Mouse (Mus musculus): ENCODE measurements around the gene Kpna4. TPM values are rescaled to one million over a fixed set of nuclear protein-coding genes. Genes with fewer than 3 reads are reported as not detected.

Kpna4 gene
- polyA plus RNA-seq, 1 experiment from 2014 or later, result 27.7 TPM

GRCm38 (mm10) chr3:69142372-69142994 lies 15.6 kb upstream of the Kpna4 start:
- WGBS (ENCODE audit: insufficient replicate concordance), result 73% methylated on average over 7 of the region's 7 CpGs

GRCm38 (mm10) chr3:69140851-69141250 lies 13.9 kb upstream of the Kpna4 start:
- 69% methylated on average over 4 of the region's 4 CpGs for WGBS (ENCODE audit: insufficient replicate concordance)
- Histone ChIP-seq H3K4me3 (no peak overlapping the region), H3K27me3 (replicated peaks) (no peaks in the 10 kb centered on the region), H3K36me3 (no peaks in the 10 kb centered on the region), H3K4me1 (no peaks in the 10 kb centered on the region), H3K9me3 (replicated peaks) (no peaks in the 10 kb centered on the region), H3K4me2 (no peak overlapping the region), H3K9ac (no peak overlapping the region), H3K27ac (no peak overlapping the region)
- no peak for ATAC-seq

More at GRCm38 (mm10) chr3:69142372-69142994, 15.6 kb upstream of the Kpna4 start:
- no peaks in the 10 kb centered on the region for H3K4me1 ChIP-seq
- no peak overlapping the region for H3K27ac ChIP-seq
- no peak overlapping the region for H3K9ac ChIP-seq
- no peak overlapping the region for H3K4me2 ChIP-seq
- H3K4me3 ChIP-seq, result no peak overlapping the region
- H3K9me3 ChIP-seq (replicated peaks), result no peaks in the 10 kb centered on the region
- H3K27me3 ChIP-seq (replicated peaks), result no peaks in the 10 kb centered on the region
- ATAC-seq, result no peak
- no peaks in the 10 kb centered on the region for H3K36me3 ChIP-seq

GRCm38 (mm10) chr3:69136059-69136458 lies 9.1 kb upstream of the Kpna4 start:
- WGBS (ENCODE audit: insufficient replicate concordance), result 72% methylated on average over 6 of the region's 6 CpGs
- ATAC-seq, result no peak
- no peak overlapping the region for H3K4me2 ChIP-seq
- no peaks in the 10 kb centered on the region for H3K4me1 ChIP-seq
- no peak overlapping the region for H3K4me3 ChIP-seq
- H3K36me3 ChIP-seq, result no peaks in the 10 kb centered on the region
- no peak overlapping the region for H3K27ac ChIP-seq
- H3K27me3 ChIP-seq (replicated peaks), result no peaks in the 10 kb centered on the region
- H3K9ac ChIP-seq, result no peak overlapping the region
- no peaks in the 10 kb centered on the region for H3K9me3 ChIP-seq (replicated peaks)

- no peak for ATAC-seq
Observed at GRCm38 (mm10) chr3:69130973-69131372, 4.1 kb upstream of the Kpna4 start.

GRCm38 (mm10) chr3:69127693-69128092 lies 780 bp upstream of the Kpna4 start:
- Histone ChIP-seq H3K36me3 (no peaks in the 10 kb centered on the region), H3K9me3 (replicated peaks) (no peaks in the 10 kb centered on the region), H3K27ac (peak overlapping the region; percentile 92), H3K27me3 (replicated peaks) (no peaks in the 10 kb centered on the region), H3K4me2 (peak overlapping the region; percentile 85), H3K4me1 (peaks cover 26% of the 10 kb centered on the region), H3K9ac (peak overlapping the region; percentile 96), H3K4me3 (peak overlapping the region; percentile 93)
- no peak for ATAC-seq
- WGBS (ENCODE audit: insufficient replicate concordance), result 6% methylated on average over 9 of the region's 9 CpGs

More at GRCm38 (mm10) chr3:69130973-69131372, 4.1 kb upstream of the Kpna4 start:
- Histone ChIP-seq H3K4me2 (no peak overlapping the region), H3K36me3 (no peaks in the 10 kb centered on the region), H3K27ac (no peak overlapping the region), H3K4me3 (no peak overlapping the region), H3K9me3 (replicated peaks) (no peaks in the 10 kb centered on the region), H3K4me1 (peaks cover 8% of the 10 kb centered on the region), H3K27me3 (replicated peaks) (no peaks in the 10 kb centered on the region), H3K9ac (no peak overlapping the region)
- 74% methylated on average over 4 of the region's 4 CpGs for WGBS (ENCODE audit: insufficient replicate concordance)

GRCm38 (mm10) chr3:69127346-69127678 lies 399 bp upstream of the Kpna4 start:
- Histone ChIP-seq H3K27me3 (replicated peaks) (no peaks in the 10 kb centered on the region), H3K9me3 (replicated peaks) (no peaks in the 10 kb centered on the region), H3K4me1 (peaks cover 26% of the 10 kb centered on the region), H3K27ac (peak overlapping the region; percentile 92), H3K36me3 (no peaks in the 10 kb centered on the region), H3K4me3 (peak overlapping the region; percentile 93), H3K9ac (peak overlapping the region; percentile 96), H3K4me2 (peak overlapping the region; percentile 85)
- WGBS (ENCODE audit: insufficient replicate concordance), result under 1% methylated on average over 10 of the region's 10 CpGs
- peak; percentile 65 for ATAC-seq

- Histone ChIP-seq H3K9ac (peak overlapping the region; percentile 96), H3K27me3 (replicated peaks) (no peaks in the 10 kb centered on the region), H3K4me1 (peaks cover 33% of the 10 kb centered on the region), H3K4me2 (peak overlapping the region; percentile 85), H3K27ac (peak overlapping the region; percentile 92), H3K36me3 (no peaks in the 10 kb centered on the region), H3K9me3 (replicated peaks) (no peaks in the 10 kb centered on the region), H3K4me3 (peak overlapping the region; percentile 93)
- no peak for ATAC-seq
- under 1% methylated on average over 35 of the region's 35 CpGs for WGBS (ENCODE audit: insufficient replicate concordance)
Observed at GRCm38 (mm10) chr3:69125891-69126508, 913 bp downstream of the Kpna4 start.

- H3K9me3 ChIP-seq (replicated peaks), result no peaks in the 10 kb centered on the region
- H3K27ac ChIP-seq, result peak overlapping the region; percentile 92
- no peak for ATAC-seq
- peak overlapping the region; percentile 85 for H3K4me2 ChIP-seq
- H3K9ac ChIP-seq, result peak overlapping the region; percentile 96
- no peaks in the 10 kb centered on the region for H3K27me3 ChIP-seq (replicated peaks)
- WGBS (ENCODE audit: insufficient replicate concordance), result 15% methylated on average over 4 of the region's 4 CpGs
- H3K36me3 ChIP-seq, result peaks cover 4% of the 10 kb centered on the region; the same call in 1 of the 2 replicates
- peaks cover 38% of the 10 kb centered on the region for H3K4me1 ChIP-seq
- H3K4me3 ChIP-seq, result peak overlapping the region; percentile 93
Observed at GRCm38 (mm10) chr3:69125461-69125860, 1.5 kb downstream of the Kpna4 start.

- peak overlapping the region; percentile 35; the same call in 1 of the 2 replicates for H3K9ac ChIP-seq
- 46% methylated on average over 3 of the region's 3 CpGs for WGBS (ENCODE audit: insufficient replicate concordance)
- no peak overlapping the region for H3K4me2 ChIP-seq
- H3K4me1 ChIP-seq, result peaks cover 53% of the 10 kb centered on the region
- H3K4me3 ChIP-seq, result no peak overlapping the region
- peak overlapping the region; percentile 54; the same call in 1 of the 2 replicates for H3K27ac ChIP-seq
- ATAC-seq, result peak; percentile 37; the same call in 1 of the 2 replicates
- no peaks in the 10 kb centered on the region for H3K27me3 ChIP-seq (replicated peaks)
- H3K9me3 ChIP-seq (replicated peaks), result no peaks in the 10 kb centered on the region
- H3K36me3 ChIP-seq, result peaks cover 7% of the 10 kb centered on the region; the same call in 1 of the 2 replicates
Observed at GRCm38 (mm10) chr3:69118827-69119226, 8.1 kb downstream of the Kpna4 start.

GRCm38 (mm10) chr3:69114760-69115159 lies 12.2 kb downstream of the Kpna4 start:
- Histone ChIP-seq H3K27me3 (replicated peaks) (no peaks in the 10 kb centered on the region), H3K9me3 (replicated peaks) (no peaks in the 10 kb centered on the region), H3K36me3 (peaks cover 3% of the 10 kb centered on the region; the same call in 1 of the 2 replicates), H3K4me3 (no peak overlapping the region), H3K27ac (no peak overlapping the region), H3K4me1 (peaks cover 32% of the 10 kb centered on the region), H3K4me2 (no peak overlapping the region), H3K9ac (no peak overlapping the region)
- WGBS (ENCODE audit: insufficient replicate concordance), result 93% methylated on average over 1 of the region's 1 CpGs
- no peak for ATAC-seq

- peaks cover 33% of the 10 kb centered on the region for H3K4me1 ChIP-seq
- no peak for ATAC-seq
- no peaks in the 10 kb centered on the region for H3K9me3 ChIP-seq (replicated peaks)
- no peaks in the 10 kb centered on the region for H3K27me3 ChIP-seq (replicated peaks)
- 78% methylated on average over 1 of the region's 1 CpGs for WGBS (ENCODE audit: insufficient replicate concordance)
- no peak overlapping the region for H3K4me3 ChIP-seq
- H3K9ac ChIP-seq, result no peak overlapping the region
- H3K4me2 ChIP-seq, result no peak overlapping the region
- H3K27ac ChIP-seq, result no peak overlapping the region
- H3K36me3 ChIP-seq, result peaks cover 3% of the 10 kb centered on the region; the same call in 1 of the 2 replicates
Observed at GRCm38 (mm10) chr3:69113956-69114355, 13.0 kb downstream of the Kpna4 start.

- WGBS (ENCODE audit: insufficient replicate concordance), result 80% methylated on average over 1 of the region's 1 CpGs
Observed at GRCm38 (mm10) chr3:69109079-69109478, 17.8 kb downstream of the Kpna4 start.

More at GRCm38 (mm10) chr3:69109079-69109478, 17.8 kb downstream of the Kpna4 start:
- Histone ChIP-seq H3K9ac (no peak overlapping the region), H3K36me3 (peaks cover 3% of the 10 kb centered on the region; the same call in 1 of the 2 replicates), H3K9me3 (replicated peaks) (no peaks in the 10 kb centered on the region), H3K4me2 (no peak overlapping the region), H3K27me3 (replicated peaks) (no peaks in the 10 kb centered on the region), H3K27ac (no peak overlapping the region), H3K4me1 (0 out of 2 replicates have a peak, but pooled peaks cover 8% of the 10 kb centered on the region), H3K4me3 (no peak overlapping the region)
- no peak for ATAC-seq

Measured in liver, embryonic 12.5 days (tissue).